In genomic region chr4:114779475-114779757, GRCm38 (mm10) we compare ENCODE assay signal across 14 mouse cellular contexts. TPM values are rescaled to one million over a fixed set of nuclear protein-coding genes. Genes with fewer than 3 reads are reported as not detected.
DNase-seq lines count a peak whose midpoint lies in the region; ATAC-seq and TF ChIP-seq lines count a peak whose summit lies in the region.
"Had no signal": no experiment of that assay in that cellular context is flagged by ENCODE, and none has a peak within 500 bp of the region (broad histone marks: within the 10 kb centered on the region; RNA-seq: fewer than 3 reads in every experiment).

No protein-coding gene starts in this region.

- peaks cover 17% of the 10 kb centered on the region for H3K4me1 ChIP-seq in intestine, embryonic 14.5 days (replicated peaks; ENCODE audit: control insufficient read depth, insufficient read depth, low read length)
- H3K4me1 ChIP-seq in intestine, postnatal 0 days (replicated peaks; ENCODE audit: control insufficient read depth, insufficient read depth, low read length): no peaks in the 10 kb centered on the region
- 0 out of 2 replicates have a peak, but pooled peaks cover 14% of the 10 kb centered on the region for H3K4me1 ChIP-seq in stomach, embryonic 16.5 days (ENCODE audit: control insufficient read depth, insufficient read depth, low read length)
- H3K4me1 ChIP-seq: forebrain, embryonic 13.5 days had no signal

- H3K36me3 ChIP-seq in intestine, embryonic 14.5 days (ENCODE audit: control insufficient read depth, insufficient read depth, low read length): no peaks in the 10 kb centered on the region
- no peaks in the 10 kb centered on the region for H3K36me3 ChIP-seq in intestine, postnatal 0 days (ENCODE audit: control insufficient read depth, insufficient read depth)
- H3K36me3 ChIP-seq in stomach, embryonic 16.5 days (ENCODE audit: control insufficient read depth, insufficient read depth, low read length): no peaks in the 10 kb centered on the region

- TF ChIP-seq CTCF in intestine, postnatal 0 days (IDR thresholded peaks at IDR 0.05; ENCODE audit: low read depth): no peak

- H3K9me3 ChIP-seq in intestine, embryonic 14.5 days (ENCODE audit: control insufficient read depth, low read length): no peaks in the 10 kb centered on the region
- no peaks in the 10 kb centered on the region for H3K9me3 ChIP-seq in intestine, postnatal 0 days (ENCODE audit: control insufficient read depth)
- H3K9me3 ChIP-seq in stomach, embryonic 16.5 days (replicated peaks; ENCODE audit: control insufficient read depth, low read length): no peaks in the 10 kb centered on the region
- H3K9me3 ChIP-seq: forebrain, embryonic 13.5 days had no signal

- no peak overlapping the region for H3K4me2 ChIP-seq in intestine, embryonic 14.5 days (ENCODE audit: low read length)
- no peak overlapping the region for H3K4me2 ChIP-seq in intestine, postnatal 0 days (replicated peaks; ENCODE audit: low read depth)
- H3K4me2 ChIP-seq in stomach, embryonic 16.5 days (ENCODE audit: low read depth, low read length): no peak overlapping the region
- H3K4me2 ChIP-seq: forebrain, embryonic 13.5 days had no signal

- no peak for ATAC-seq in intestine, embryonic 14.5 days (replicated peaks; ENCODE audit: low FRiP score, low TSS enrichment, low read depth)
- no peak for ATAC-seq in intestine, postnatal 0 days
- peak; percentile 9; the same call in 1 of the 2 replicates for ATAC-seq in stomach, embryonic 16.5 days (ENCODE audit: insufficient read depth, low FRiP score)
- ATAC-seq: forebrain, embryonic 13.5 days had no signal

- no peaks in the 10 kb centered on the region for H3K27me3 ChIP-seq in intestine, embryonic 14.5 days (replicated peaks; ENCODE audit: control insufficient read depth, insufficient read depth, low read length)
- no peaks in the 10 kb centered on the region for H3K27me3 ChIP-seq in intestine, postnatal 0 days (replicated peaks; ENCODE audit: control insufficient read depth, insufficient read depth, low read length)
- H3K27me3 ChIP-seq in stomach, embryonic 16.5 days (ENCODE audit: control insufficient read depth, insufficient read depth, low read length): no peaks in the 10 kb centered on the region

- no peak overlapping the region for H3K9ac ChIP-seq in intestine, embryonic 14.5 days (ENCODE audit: low read length)
- no peak overlapping the region for H3K9ac ChIP-seq in intestine, postnatal 0 days (ENCODE audit: low read depth, low read length)
- H3K9ac ChIP-seq in stomach, embryonic 16.5 days (ENCODE audit: low read length): no peak overlapping the region
- H3K9ac ChIP-seq: forebrain, embryonic 13.5 days had no signal

- WGBS in intestine, embryonic 14.5 days: 19% methylated on average over 5 of the region's 5 CpGs
- 36% methylated on average over 5 of the region's 5 CpGs for WGBS in intestine, postnatal 0 days
- WGBS in stomach, embryonic 16.5 days: 26% methylated on average over 5 of the region's 5 CpGs

- no peak overlapping the region for H3K4me3 ChIP-seq in intestine, embryonic 14.5 days (ENCODE audit: low read depth, low read length)
- no peak overlapping the region for H3K4me3 ChIP-seq in intestine, postnatal 0 days (ENCODE audit: low read depth, low read length)
- H3K4me3 ChIP-seq in stomach, embryonic 16.5 days (replicated peaks; ENCODE audit: low read length): no peak overlapping the region
- H3K4me3 ChIP-seq: forebrain, embryonic 13.5 days; myocyte had no signal

- peak overlapping the region; percentile 36; the same call in 1 of the 2 replicates for H3K27ac ChIP-seq in intestine, embryonic 14.5 days (ENCODE audit: low read depth)
- H3K27ac ChIP-seq in intestine, postnatal 0 days (ENCODE audit: low read depth, low read length): no peak overlapping the region
- H3K27ac ChIP-seq in stomach, embryonic 16.5 days (ENCODE audit: low read length): no peak overlapping the region
- H3K27ac ChIP-seq: forebrain, embryonic 13.5 days had no signal

- no peak for DNase-seq in intestine, embryonic 14.5 days (ENCODE audit: low spot score)
- peak; percentile 6 for DNase-seq in urinary bladder, postnatal 10 days (ENCODE audit: low spot score)
- no peak for DNase-seq in urinary bladder, adult 18-20 months (ENCODE audit: low spot score in 2 of 2)
- DNase-seq in kidney, postnatal 4 days: peak; percentile 34 to 62
- DNase-seq in thymus, postnatal 4 days: no peak
- DNase-seq in adrenal gland, adult 8-10 months: no peak
- DNase-seq: cerebellum, postnatal 10 days; heart, postnatal 10 days; liver had no signal

RNA-seq across cellular contexts. Expression of gene Gm12830, which starts 42.1 kb away (rescaled TPM):
- polyA plus RNA-seq in intestine, embryonic 14.5 days (2014; fragmentation: Nextera tagmentation; extraction: Ambion mirVana): not detected in 2 replicates
- not detected in 2 replicates for polyA plus RNA-seq in intestine, postnatal 0 days (2015; fragmentation: Nextera tagmentation; extraction: Ambion mirVana)
- polyA plus RNA-seq in stomach, embryonic 16.5 days (2015; fragmentation: Nextera tagmentation; extraction: Ambion mirVana): not detected in 2 replicates
- total RNA-seq in adrenal gland, adult 8-10 months (2022): not detected
- total RNA-seq: granulocyte monocyte progenitor cell, adult 5-6 weeks; heart, postnatal 10 days had no signal
- polyA plus RNA-seq: forebrain, embryonic 13.5 days; myocyte had no signal

Comparison
In these comparisons a context has a peak if more than half of its experiments do, and no peak if none do; other contexts are left out.
1. DNase-seq: peak in urinary bladder, postnatal 10 days (single experiment) and kidney, postnatal 4 days (2 of 2); none in intestine, embryonic 14.5 days (single experiment), urinary bladder, adult 18-20 months (0 of 2), thymus, postnatal 4 days (single experiment) and adrenal gland, adult 8-10 months (single experiment).